9 mouse cellular contexts compared by ENCODE assay signal in the genomic region with DNA sequence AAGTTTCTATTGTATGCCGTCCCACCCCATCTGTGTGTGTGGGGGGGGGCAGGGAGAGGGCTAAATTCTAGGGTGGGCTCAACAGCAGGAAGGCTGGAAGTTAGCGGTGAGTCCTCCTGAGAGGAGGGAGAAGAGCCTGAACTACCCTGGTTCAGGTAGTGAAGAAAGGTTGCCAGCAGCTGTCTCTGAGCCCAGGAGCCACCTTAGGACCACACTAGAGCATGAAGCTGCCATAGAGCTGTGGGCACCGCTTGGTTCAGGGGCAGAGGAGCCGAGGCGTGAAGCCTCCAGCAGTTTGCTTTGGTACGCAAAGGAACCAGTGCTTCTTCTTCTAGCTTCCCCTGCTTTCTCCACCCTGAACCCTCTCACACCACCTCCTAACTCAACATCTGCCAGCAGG. TPM values are rescaled to one million over a fixed set of nuclear protein-coding genes. Genes with fewer than 3 reads are reported as not detected.
DNase-seq lines count a peak whose midpoint lies in the region; ATAC-seq and TF ChIP-seq lines count a peak whose summit lies in the region.
"Had no signal": no experiment of that assay in that cellular context is flagged by ENCODE, and none has a peak within 500 bp of the region (broad histone marks: within the 10 kb centered on the region; RNA-seq: fewer than 3 reads in every experiment).

No protein-coding gene starts in this region.

- no peak for ATAC-seq in forebrain, embryonic 11.5 days (replicated peaks; ENCODE audit: low FRiP score)
- ATAC-seq in forebrain, embryonic 15.5 days (replicated peaks), result no peak
- ATAC-seq in lung, embryonic 14.5 days (ENCODE audit: insufficient read depth), result no peak
- ATAC-seq in neural tube, embryonic 14.5 days (ENCODE audit: low read depth), result no peak

- H3K4me2 ChIP-seq in forebrain, embryonic 11.5 days (ENCODE audit: low read depth, low read length, severe bottlenecking), result peak overlapping the region; percentile 36
- no peak overlapping the region for H3K4me2 ChIP-seq in forebrain, embryonic 15.5 days (replicated peaks)
- H3K4me2 ChIP-seq in lung, embryonic 14.5 days, result peak overlapping the region; percentile 52
- H3K4me2 ChIP-seq in neural tube, embryonic 14.5 days (ENCODE audit: low read depth, low read length), result no peak overlapping the region; the same call in 1 of the 2 replicates

- H3K27me3 ChIP-seq in forebrain, embryonic 11.5 days (ENCODE audit: control insufficient read depth, insufficient read depth, low read length), result peaks cover 2% of the 10 kb centered on the region; the same call in 1 of the 2 replicates
- H3K27me3 ChIP-seq in forebrain, embryonic 15.5 days, result 0 out of 2 replicates have a peak, but pooled peaks cover 1% of the 10 kb centered on the region
- peaks cover 4% of the 10 kb centered on the region; the same call in 1 of the 2 replicates for H3K27me3 ChIP-seq in lung, embryonic 14.5 days (ENCODE audit: insufficient read depth, low read length)
- peaks cover 30% of the 10 kb centered on the region for H3K27me3 ChIP-seq in limb, embryonic 10.5 days (ENCODE audit: low read depth, poor library complexity, severe bottlenecking)
- no peaks in the 10 kb centered on the region for H3K27me3 ChIP-seq in neural tube, embryonic 14.5 days (ENCODE audit: control insufficient read depth, insufficient read depth, low read length)

- H3K4me3 ChIP-seq in forebrain, embryonic 11.5 days (ENCODE audit: low read depth, low read length), result no peak overlapping the region
- H3K4me3 ChIP-seq in forebrain, embryonic 15.5 days, result no peak overlapping the region
- H3K4me3 ChIP-seq in lung, embryonic 14.5 days (ENCODE audit: low read depth, low read length), result peak overlapping the region; percentile 7; the same call in 1 of the 2 replicates
- H3K4me3 ChIP-seq in limb, embryonic 10.5 days, result peak overlapping the region; percentile 28; the same call in 1 of the 2 replicates
- H3K4me3 ChIP-seq in neural tube, embryonic 14.5 days (ENCODE audit: low read depth, low read length), result no peak overlapping the region

- TF ChIP-seq CTCF in lung, embryonic 14.5 days (IDR thresholded peaks at IDR 0.05; ENCODE audit: low read depth), result no peak

- H3K9me3 ChIP-seq in forebrain, embryonic 11.5 days (ENCODE audit: control insufficient read depth, low read length), result no peaks in the 10 kb centered on the region
- no peaks in the 10 kb centered on the region for H3K9me3 ChIP-seq in forebrain, embryonic 15.5 days
- no peaks in the 10 kb centered on the region for H3K9me3 ChIP-seq in lung, embryonic 14.5 days (ENCODE audit: low read depth, low read length)
- no peaks in the 10 kb centered on the region for H3K9me3 ChIP-seq in limb, embryonic 10.5 days (replicated peaks)
- no peaks in the 10 kb centered on the region for H3K9me3 ChIP-seq in neural tube, embryonic 14.5 days (ENCODE audit: control insufficient read depth, low read length)

- peak overlapping the region; percentile 88 for H3K27ac ChIP-seq in forebrain, embryonic 11.5 days (ENCODE audit: low read depth, low read length)
- H3K27ac ChIP-seq in forebrain, embryonic 15.5 days (replicated peaks), result no peak overlapping the region
- peak overlapping the region; percentile 99 for H3K27ac ChIP-seq in lung, embryonic 14.5 days (ENCODE audit: low read depth)
- H3K27ac ChIP-seq in limb, embryonic 10.5 days, result peak overlapping the region; percentile 80
- 0 out of 2 replicates have a peak overlapping the region, but pooled peaks have one; percentile 10 for H3K27ac ChIP-seq in neural tube, embryonic 14.5 days (ENCODE audit: low read depth, low read length)

- DNase-seq in forebrain, embryonic 11.5 days (ENCODE audit: low spot score), result peak; percentile 54
- DNase-seq in lung, embryonic 14.5 days, result no peak
- no peak for DNase-seq in lung, postnatal 25 days (ENCODE audit: low spot score)
- no peak for DNase-seq in limb, embryonic 10.5 days (ENCODE audit: low spot score)
- DNase-seq in embryo, embryonic 10.5 days (ENCODE audit: low spot score), result no peak
- DNase-seq in frontal cortex, postnatal 36 days (ENCODE audit: low spot score in 2 of 2), result no peak
- DNase-seq: spleen, adult 18-20 months had no signal

- no peaks in the 10 kb centered on the region for H3K36me3 ChIP-seq in forebrain, embryonic 11.5 days (ENCODE audit: control insufficient read depth, insufficient read depth, low read length)
- no peaks in the 10 kb centered on the region for H3K36me3 ChIP-seq in forebrain, embryonic 15.5 days
- H3K36me3 ChIP-seq in lung, embryonic 14.5 days (ENCODE audit: insufficient read depth), result no peaks in the 10 kb centered on the region
- H3K36me3 ChIP-seq in limb, embryonic 10.5 days, result no peaks in the 10 kb centered on the region
- H3K36me3 ChIP-seq in neural tube, embryonic 14.5 days (ENCODE audit: control insufficient read depth, insufficient read depth, low read length), result no peaks in the 10 kb centered on the region

- H3K4me1 ChIP-seq in forebrain, embryonic 11.5 days (replicated peaks; ENCODE audit: control insufficient read depth, insufficient read depth, low read length), result peaks cover 60% of the 10 kb centered on the region
- peaks cover 69% of the 10 kb centered on the region for H3K4me1 ChIP-seq in forebrain, embryonic 15.5 days
- H3K4me1 ChIP-seq in lung, embryonic 14.5 days (ENCODE audit: insufficient read depth), result peaks cover 48% of the 10 kb centered on the region
- peaks cover 80% of the 10 kb centered on the region for H3K4me1 ChIP-seq in limb, embryonic 10.5 days
- peaks cover 40% of the 10 kb centered on the region for H3K4me1 ChIP-seq in neural tube, embryonic 14.5 days (ENCODE audit: control insufficient read depth, insufficient read depth, low read length)

- WGBS in forebrain, embryonic 11.5 days, result 51% methylated on average over 6 of the region's 6 CpGs
- WGBS in forebrain, embryonic 15.5 days, result 57% methylated on average over 6 of the region's 6 CpGs
- 36% methylated on average over 6 of the region's 6 CpGs for WGBS in lung, embryonic 14.5 days
- WGBS in limb, embryonic 10.5 days, result 55% methylated on average over 6 of the region's 6 CpGs
- WGBS in neural tube, embryonic 14.5 days, result 55% methylated on average over 6 of the region's 6 CpGs

- peak overlapping the region; percentile 51; the same call in 1 of the 2 replicates for H3K9ac ChIP-seq in forebrain, embryonic 11.5 days (ENCODE audit: low read length)
- no peak overlapping the region for H3K9ac ChIP-seq in forebrain, embryonic 15.5 days (replicated peaks)
- no peak overlapping the region for H3K9ac ChIP-seq in lung, embryonic 14.5 days
- H3K9ac ChIP-seq in neural tube, embryonic 14.5 days (replicated peaks; ENCODE audit: low read depth, low read length), result no peak overlapping the region

RNA-seq across cellular contexts. Expression of a gene that starts 12.7 kb away (rescaled TPM):
- polyA plus RNA-seq in forebrain, embryonic 11.5 days (2014; fragmentation: Nextera tagmentation; extraction: Ambion mirVana), result 92.0 and 99.9 TPM in 2 replicates
- polyA plus RNA-seq in forebrain, embryonic 15.5 days (2015; fragmentation: Nextera tagmentation; extraction: Ambion mirVana), result 50.0 and 56.7 TPM in 2 replicates
- 24.6 and 27.1 TPM in 2 replicates for polyA plus RNA-seq in lung, embryonic 14.5 days (2014; fragmentation: Nextera tagmentation; extraction: Ambion mirVana)
- polyA plus RNA-seq in limb, embryonic 10.5 days (2016; fragmentation: Nextera tagmentation; extraction: Ambion mirVana), result 13.5 and 14.6 TPM in 2 replicates
- polyA plus RNA-seq in neural tube, embryonic 14.5 days (2014; fragmentation: Nextera tagmentation; extraction: Ambion mirVana), result 11.1 and 16.7 TPM in 2 replicates

RNA-seq across cellular contexts. Expression of a gene that starts 16.4 kb away (rescaled TPM):
- 0.52 and 0.72 TPM in 2 replicates for polyA plus RNA-seq in forebrain, embryonic 11.5 days (2014; fragmentation: Nextera tagmentation; extraction: Ambion mirVana)
- 26.6 and 27.2 TPM in 2 replicates for polyA plus RNA-seq in forebrain, embryonic 15.5 days (2015; fragmentation: Nextera tagmentation; extraction: Ambion mirVana)
- not detected in 2 replicates for polyA plus RNA-seq in lung, embryonic 14.5 days (2014; fragmentation: Nextera tagmentation; extraction: Ambion mirVana)
- polyA plus RNA-seq in limb, embryonic 10.5 days (2016; fragmentation: Nextera tagmentation; extraction: Ambion mirVana), result not detected in 2 replicates
- 79.5 and 107 TPM in 2 replicates for polyA plus RNA-seq in neural tube, embryonic 14.5 days (2014; fragmentation: Nextera tagmentation; extraction: Ambion mirVana)

RNA-seq across cellular contexts. Expression of a gene that starts 35.2 kb away (rescaled TPM):
- 409 and 417 TPM in 2 replicates for polyA plus RNA-seq in forebrain, embryonic 11.5 days (2014; fragmentation: Nextera tagmentation; extraction: Ambion mirVana)
- 14.9 and 18.4 TPM in 2 replicates for polyA plus RNA-seq in forebrain, embryonic 15.5 days (2015; fragmentation: Nextera tagmentation; extraction: Ambion mirVana)
- polyA plus RNA-seq in lung, embryonic 14.5 days (2014; fragmentation: Nextera tagmentation; extraction: Ambion mirVana), result 7.7 and 10.3 TPM in 2 replicates
- 944 and 1,066 TPM in 2 replicates for polyA plus RNA-seq in limb, embryonic 10.5 days (2016; fragmentation: Nextera tagmentation; extraction: Ambion mirVana)
- 45.5 and 103 TPM in 2 replicates for polyA plus RNA-seq in neural tube, embryonic 14.5 days (2014; fragmentation: Nextera tagmentation; extraction: Ambion mirVana)

RNA-seq across cellular contexts. Expression of a gene that starts 43.8 kb away (rescaled TPM):
- polyA plus RNA-seq in forebrain, embryonic 11.5 days (2014; fragmentation: Nextera tagmentation; extraction: Ambion mirVana), result 0.27 and 0.39 TPM in 2 replicates
- polyA plus RNA-seq in forebrain, embryonic 15.5 days (2015; fragmentation: Nextera tagmentation; extraction: Ambion mirVana), result 0.43 and 0.89 TPM in 2 replicates
- polyA plus RNA-seq in lung, embryonic 14.5 days (2014; fragmentation: Nextera tagmentation; extraction: Ambion mirVana), result not detected in 2 replicates
- polyA plus RNA-seq in limb, embryonic 10.5 days (2016; fragmentation: Nextera tagmentation; extraction: Ambion mirVana), result 0.06 TPM in 1 of 2 replicates, not detected in the other
- 0.39 and 0.76 TPM in 2 replicates for polyA plus RNA-seq in neural tube, embryonic 14.5 days (2014; fragmentation: Nextera tagmentation; extraction: Ambion mirVana)

RNA-seq across cellular contexts. Expression of a gene that starts 53.1 kb away (rescaled TPM):
- polyA plus RNA-seq in forebrain, embryonic 11.5 days (2014; fragmentation: Nextera tagmentation; extraction: Ambion mirVana), result 22.2 and 23.2 TPM in 2 replicates
- 20.1 and 20.2 TPM in 2 replicates for polyA plus RNA-seq in forebrain, embryonic 15.5 days (2015; fragmentation: Nextera tagmentation; extraction: Ambion mirVana)
- 16.4 and 19.6 TPM in 2 replicates for polyA plus RNA-seq in lung, embryonic 14.5 days (2014; fragmentation: Nextera tagmentation; extraction: Ambion mirVana)
- 21.1 and 21.7 TPM in 2 replicates for polyA plus RNA-seq in limb, embryonic 10.5 days (2016; fragmentation: Nextera tagmentation; extraction: Ambion mirVana)
- polyA plus RNA-seq in neural tube, embryonic 14.5 days (2014; fragmentation: Nextera tagmentation; extraction: Ambion mirVana), result 19.7 and 20.6 TPM in 2 replicates

Comparison
In these comparisons a context has a peak if more than half of its experiments do, and no peak if none do; other contexts are left out.
1. H3K4me2 ChIP-seq: peak in forebrain, embryonic 11.5 days (single experiment) and lung, embryonic 14.5 days (single experiment); none in forebrain, embryonic 15.5 days (single experiment) and neural tube, embryonic 14.5 days (single experiment).
2. RNA of a gene that starts 16.4 kb away (polyA plus RNA-seq): 79.5 to 107 TPM in neural tube, embryonic 14.5 days and 26.6 to 27.2 TPM in forebrain, embryonic 15.5 days; 0.52 to 0.72 TPM in forebrain, embryonic 11.5 days, not detected in lung, embryonic 14.5 days and not detected in limb, embryonic 10.5 days; every median in the first group is over 10 times any median in the second.
3. H3K4me3 ChIP-seq: peak in lung, embryonic 14.5 days (single experiment) and limb, embryonic 10.5 days (single experiment); none in forebrain, embryonic 11.5 days (single experiment), forebrain, embryonic 15.5 days (single experiment) and neural tube, embryonic 14.5 days (single experiment).